Mouse (Mus musculus) kidney, adult 2 months (tissue): ENCODE results near the gene Fem1a. TPM values are rescaled to one million over a fixed set of nuclear protein-coding genes. Genes with fewer than 3 reads are reported as not detected.

Experiments used
- DNase-seq: peaks from one replicate; pipeline ENCODE4 v3.0.0; 2021
- H3K27ac ChIP-seq: fragments of 200-500 bp; 2 replicates; pipeline ENCODE4 v1.5.1; 2012; ENCODE audit warnings: low read depth, low read length, control low read depth, inconsistent platforms; ENCODE audit not compliant: insufficient read depth
- H3K27me3 ChIP-seq: fragments of 200-500 bp; replicated peaks from 2 replicates; pipeline ENCODE4 v1.6.1; 2012; ENCODE audit warnings: mild to moderate bottlenecking, moderate library complexity, low read length, inconsistent platforms; ENCODE audit not compliant: control insufficient read depth, insufficient read depth
- H3K36me3 ChIP-seq: fragments of 200-500 bp; 2 replicates; pipeline ENCODE4 v1.6.1; 2012; ENCODE audit warnings: mild to moderate bottlenecking, moderate library complexity, low read length, inconsistent platforms; ENCODE audit not compliant: control insufficient read depth, insufficient read depth
- H3K4me1 ChIP-seq: fragments of 200-500 bp; 2 replicates; pipeline ENCODE4 v1.6.1; 2011; ENCODE audit warnings: low read length; ENCODE audit not compliant: control insufficient read depth, insufficient read depth
- H3K4me3 ChIP-seq: fragments of 200-500 bp; 2 replicates; pipeline ENCODE4 v1.5.1; 2011; ENCODE audit warnings: mild to moderate bottlenecking, low read depth, low read length, control low read depth; ENCODE audit not compliant: insufficient read depth
- CTCF ChIP-seq: fragments of 200-500 bp; conservative IDR thresholded peaks from 2 replicates; pipeline ENCODE4 v1.5.1; 2011; ENCODE audit warnings: low read depth, mild to moderate bottlenecking, control low read depth, low read length, moderate library complexity, mixed read lengths; ENCODE audit not compliant: insufficient read depth, insufficient read length
- POLR2A ChIP-seq: fragments of 200-500 bp; IDR thresholded peaks from one replicate; pipeline ENCODE4 v1.6.1; 2011; ENCODE audit warnings: low read depth, low read length, control low read depth
- WGBS: fragments of 180-500 bp; shearing (Covaris S2); methylation state at CpG from one replicate; pipeline ENCODE4 v1.1.7; 2018; 5-methylcytosine and 5-hydroxymethylcytosine counted together
- polyA plus RNA-seq: library from polyadenylated mRNA; depleted of rRNA; stranded (reverse); fragments of >200 nt; gene quantifications from 2 replicates; pipeline ENCODE4 v1.2.3, GENCODE M21; 2012

Fem1a gene
- polyA plus RNA-seq, 1 experiment = 23.7 TPM

DNA sequence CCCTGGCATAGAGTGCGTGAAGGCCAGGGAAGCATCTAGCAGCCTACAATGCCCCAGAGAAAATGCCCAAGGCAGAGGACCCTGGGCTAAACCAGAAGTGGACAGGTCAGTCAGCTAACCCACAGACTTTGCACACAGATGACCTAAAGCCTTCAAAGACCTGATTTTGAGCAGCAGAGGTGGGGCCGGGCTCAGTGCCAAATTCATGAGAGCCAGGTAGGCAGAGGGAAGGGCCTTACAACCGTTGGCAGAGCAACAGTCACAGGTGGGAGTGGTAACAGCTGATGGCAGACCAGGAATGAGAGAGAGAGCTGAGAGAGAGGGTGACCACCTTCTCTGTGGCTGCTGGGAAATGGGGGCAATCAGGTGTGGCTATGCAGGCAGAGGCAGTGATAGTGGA lies 16.0 kb downstream of the Fem1a start:
- Histone ChIP-seq H3K4me1 (peaks cover 32% of the 10 kb centered on the region; the same call in 1 of the 2 replicates), H3K4me3 (no peak overlapping the region), H3K27me3 (no peaks in the 10 kb centered on the region), H3K36me3 (no peaks in the 10 kb centered on the region), H3K27ac (peak overlapping the region; percentile 27; the same call in 1 of the 2 replicates)
- no peak for TF ChIP-seq POLR2A
- TF ChIP-seq CTCF = no peak
- 52% methylated on average over 3 of the region's 3 CpGs for WGBS
- peak; percentile 76 for DNase-seq

GRCm38 (mm10) chr17:56273482-56273881 lies 16.9 kb downstream of the Fem1a start:
- Histone ChIP-seq H3K36me3 (no peaks in the 10 kb centered on the region), H3K4me3 (no peak overlapping the region), H3K4me1 (peaks cover 37% of the 10 kb centered on the region; the same call in 1 of the 2 replicates), H3K27ac (peak overlapping the region; percentile 27), H3K27me3 (no peaks in the 10 kb centered on the region)
- no peak for DNase-seq
- WGBS = 58% methylated on average over 7 of the region's 7 CpGs
- TF ChIP-seq CTCF (no peak), POLR2A (no peak)

DNA sequence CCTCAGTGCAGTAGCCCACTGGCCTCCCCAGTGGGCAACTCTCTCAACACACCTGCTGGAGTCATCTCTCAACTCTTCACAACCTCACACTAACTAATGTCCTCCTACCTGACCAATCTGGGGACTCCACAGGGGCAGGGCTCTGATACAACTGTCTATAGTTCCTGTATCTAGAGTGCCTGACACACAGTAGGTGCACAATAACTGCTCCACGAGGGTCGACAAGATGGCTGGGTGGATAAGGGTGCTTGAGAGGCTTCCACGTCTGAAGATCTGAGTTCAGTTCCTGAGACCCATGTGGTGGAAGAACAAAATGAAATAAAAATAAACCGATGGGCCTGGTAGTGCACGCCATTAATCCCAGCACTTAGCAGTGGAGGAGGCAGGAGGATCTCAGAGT lies 17.4 kb downstream of the Fem1a start:
- Histone ChIP-seq H3K4me1 (peaks cover 37% of the 10 kb centered on the region; the same call in 1 of the 2 replicates), H3K27ac (no peak overlapping the region), H3K4me3 (no peak overlapping the region), H3K27me3 (no peaks in the 10 kb centered on the region), H3K36me3 (no peaks in the 10 kb centered on the region)
- 91% methylated on average over 5 of the region's 5 CpGs for WGBS
- no peak for DNase-seq
- TF ChIP-seq CTCF = no peak
- TF ChIP-seq POLR2A = no peak

DNA sequence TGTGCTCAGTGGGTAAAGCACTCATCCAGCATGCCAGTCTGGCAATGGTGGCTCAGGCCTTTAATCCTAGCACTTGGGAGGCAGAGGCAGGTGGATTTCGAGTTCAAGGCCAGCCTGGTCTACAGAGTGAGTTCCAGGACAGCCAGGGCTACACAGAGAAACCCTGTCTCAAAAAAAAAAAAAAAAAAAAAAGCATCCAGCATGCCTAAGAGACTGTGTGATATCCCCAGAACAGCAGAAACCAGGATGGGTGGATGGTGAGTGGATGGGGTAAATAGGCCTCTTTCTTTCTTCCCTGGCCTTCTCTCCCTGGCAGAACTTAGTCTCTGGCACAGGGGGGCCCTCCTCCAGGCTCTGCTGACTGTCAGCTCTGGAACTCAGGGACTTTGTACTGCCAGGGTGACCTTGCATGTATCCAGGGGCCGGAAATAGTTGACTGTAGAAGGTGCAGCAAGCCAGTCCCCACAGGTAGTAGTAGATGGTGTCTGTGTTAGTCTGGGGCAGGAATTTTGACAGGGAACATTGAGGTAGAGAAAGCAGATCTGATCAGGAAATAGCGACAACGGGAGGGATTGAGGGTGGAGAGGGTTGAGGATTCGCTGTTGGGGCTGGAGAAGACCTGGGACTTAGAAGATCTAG lies 19.4 kb downstream of the Fem1a start:
- H3K4me3 ChIP-seq = peak overlapping the region; percentile 90
- H3K27ac ChIP-seq = peak overlapping the region; percentile 93
- peaks cover 37% of the 10 kb centered on the region; the same call in 1 of the 2 replicates for H3K4me1 ChIP-seq
- TF ChIP-seq CTCF (no peak), POLR2A (no peak)
- peak; percentile 87 for DNase-seq
- WGBS = 12% methylated on average over 5 of the region's 5 CpGs
- H3K36me3 ChIP-seq = peaks cover 2% of the 10 kb centered on the region; the same call in 1 of the 2 replicates
- no peaks in the 10 kb centered on the region for H3K27me3 ChIP-seq

GRCm38 (mm10) chr17:56276643-56277566 lies 20.3 kb downstream of the Fem1a start, which contains the start of gene Ticam1:
Gene Ticam1 (minus strand): TSS chr17:56276786.
- WGBS = 3% methylated on average over 21 of the region's 21 CpGs
- DNase-seq = peak; percentile 98

DNA sequence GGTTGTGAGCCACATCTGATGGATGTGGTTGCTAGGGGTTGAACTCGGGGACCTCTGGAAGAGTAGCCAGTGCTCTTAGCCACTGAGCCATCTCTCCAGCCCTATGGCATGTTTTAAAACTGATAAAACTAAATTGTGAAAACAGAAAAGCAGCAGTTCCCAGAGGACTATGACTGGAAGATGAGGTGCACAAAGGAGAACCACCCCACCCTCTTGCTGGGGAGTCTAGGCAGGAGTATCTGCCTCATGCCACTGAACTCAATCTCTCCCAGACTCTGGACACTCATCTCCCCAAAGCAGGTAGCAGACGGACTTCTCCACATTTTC lies 20.9 kb downstream of the Fem1a start:
- no peak for DNase-seq
- H3K4me1 ChIP-seq = peaks cover 35% of the 10 kb centered on the region; the same call in 1 of the 2 replicates
- peaks cover 2% of the 10 kb centered on the region; the same call in 1 of the 2 replicates for H3K36me3 ChIP-seq
- WGBS = 41% methylated on average over 2 of the region's 2 CpGs
- 0 out of 2 replicates have a peak overlapping the region, but pooled peaks have one; percentile 14 for H3K27ac ChIP-seq
- no peak for TF ChIP-seq POLR2A
- no peak for TF ChIP-seq CTCF
- H3K27me3 ChIP-seq = no peaks in the 10 kb centered on the region
- no peak overlapping the region for H3K4me3 ChIP-seq

More at GRCm38 (mm10) chr17:56276643-56277566, 20.3 kb downstream of the Fem1a start, which contains the start of gene Ticam1:
- Histone ChIP-seq H3K27ac (peak within 1 kb of the TSS; percentile 93), H3K36me3 (peaks cover 2% of the 10 kb centered on the region; the same call in 1 of the 2 replicates), H3K4me1 (peaks cover 37% of the 10 kb centered on the region; the same call in 1 of the 2 replicates), H3K27me3 (no peaks in the 10 kb centered on the region), H3K4me3 (peak within 1 kb of the TSS; percentile 90)
- TF ChIP-seq POLR2A (peak; percentile 40), CTCF (no peak)

- no peak for TF ChIP-seq CTCF
- TF ChIP-seq POLR2A = no peak
- H3K4me1 ChIP-seq = peaks cover 27% of the 10 kb centered on the region; the same call in 1 of the 2 replicates
- DNase-seq = no peak
- no peaks in the 10 kb centered on the region for H3K27me3 ChIP-seq
- H3K27ac ChIP-seq = no peak overlapping the region
- H3K36me3 ChIP-seq = peaks cover 2% of the 10 kb centered on the region; the same call in 1 of the 2 replicates
- 92% methylated on average over 5 of the region's 5 CpGs for WGBS
- H3K4me3 ChIP-seq = no peak overlapping the region
These were observed 21.7 kb downstream of the Fem1a start for GRCm38 (mm10) chr17:56278340-56278739.
